Mouse (Mus musculus): ENCODE data around the gene Raver2. TPM values are rescaled to one million over a fixed set of nuclear protein-coding genes. Genes with fewer than 3 reads are reported as not detected.

Gene Raver2
- polyA plus RNA-seq, 1 experiment from 2014 or later = 3.2 TPM

DNA sequence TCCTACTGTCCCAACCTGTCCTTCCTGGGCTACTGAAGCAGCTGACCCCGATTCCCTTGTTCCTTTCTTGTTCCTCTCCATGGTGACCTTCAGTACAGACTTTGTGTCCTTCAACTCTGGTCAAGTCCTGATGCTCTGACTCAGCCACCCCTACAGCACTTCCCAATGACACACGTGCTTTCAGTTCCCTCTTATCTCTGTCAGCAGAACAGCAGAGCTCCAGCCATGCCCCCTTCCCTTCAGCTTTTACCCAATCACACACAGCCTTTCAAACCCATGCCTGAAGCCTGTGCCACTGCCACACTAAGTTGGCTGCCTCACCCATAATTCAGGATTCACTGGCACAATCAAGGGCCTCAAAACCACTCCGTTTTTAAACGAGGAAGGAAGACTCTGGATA is 86.8 kb downstream of the Raver2 start:
- ATAC-seq (replicated peaks; ENCODE audit: insufficient number of reproducible peaks, insufficient read depth, low FRiP score, low read depth) = peak; percentile 43; the same call in 1 of the 2 replicates
- Histone ChIP-seq H3K27ac (no peak overlapping the region), H3K4me3 (no peak overlapping the region), H3K9ac (no peak overlapping the region), H3K4me1 (replicated peaks) (peaks cover 10% of the 10 kb centered on the region), H3K27me3 (no peaks in the 10 kb centered on the region), H3K4me2 (no peak overlapping the region), H3K36me3 (peaks cover 70% of the 10 kb centered on the region), H3K9me3 (replicated peaks) (no peaks in the 10 kb centered on the region)
- WGBS = 54% methylated on average over 4 of the region's 4 CpGs

GRCm38 (mm10) chr4:101157476-101157875 is 88.7 kb downstream of the Raver2 start:
- H3K9me3 ChIP-seq (replicated peaks) = no peaks in the 10 kb centered on the region
- H3K9ac ChIP-seq = no peak overlapping the region
- H3K4me2 ChIP-seq = no peak overlapping the region
- H3K36me3 ChIP-seq = peaks cover 60% of the 10 kb centered on the region
- H3K4me3 ChIP-seq = no peak overlapping the region
- 91% methylated on average over 5 of the region's 5 CpGs for WGBS
- no peaks in the 10 kb centered on the region for H3K27me3 ChIP-seq
- H3K27ac ChIP-seq = no peak overlapping the region
- no peak for ATAC-seq (replicated peaks; ENCODE audit: insufficient number of reproducible peaks, insufficient read depth, low FRiP score, low read depth)
- peaks cover 10% of the 10 kb centered on the region for H3K4me1 ChIP-seq (replicated peaks)

GRCm38 (mm10) chr4:101158282-101158681 is 89.5 kb downstream of the Raver2 start:
- no peak for ATAC-seq (replicated peaks; ENCODE audit: insufficient number of reproducible peaks, insufficient read depth, low FRiP score, low read depth)
- 64% methylated on average over 6 of the region's 6 CpGs for WGBS

GRCm38 (mm10) chr4:101159191-101159764 is 90.5 kb downstream of the Raver2 start:
- Histone ChIP-seq H3K4me1 (replicated peaks) (peaks cover 10% of the 10 kb centered on the region), H3K27me3 (no peaks in the 10 kb centered on the region), H3K9me3 (replicated peaks) (no peaks in the 10 kb centered on the region), H3K4me2 (no peak overlapping the region), H3K27ac (no peak overlapping the region), H3K36me3 (peaks cover 61% of the 10 kb centered on the region), H3K9ac (no peak overlapping the region), H3K4me3 (no peak overlapping the region)
- ATAC-seq (replicated peaks; ENCODE audit: insufficient number of reproducible peaks, insufficient read depth, low FRiP score, low read depth) = no peak
- WGBS = 74% methylated on average over 12 of the region's 12 CpGs

More at GRCm38 (mm10) chr4:101158282-101158681, 89.5 kb downstream of the Raver2 start:
- Histone ChIP-seq H3K4me1 (replicated peaks) (peaks cover 10% of the 10 kb centered on the region), H3K27ac (no peak overlapping the region), H3K9ac (no peak overlapping the region), H3K4me2 (no peak overlapping the region), H3K9me3 (replicated peaks) (no peaks in the 10 kb centered on the region), H3K27me3 (no peaks in the 10 kb centered on the region), H3K4me3 (no peak overlapping the region), H3K36me3 (peaks cover 61% of the 10 kb centered on the region)

DNA sequence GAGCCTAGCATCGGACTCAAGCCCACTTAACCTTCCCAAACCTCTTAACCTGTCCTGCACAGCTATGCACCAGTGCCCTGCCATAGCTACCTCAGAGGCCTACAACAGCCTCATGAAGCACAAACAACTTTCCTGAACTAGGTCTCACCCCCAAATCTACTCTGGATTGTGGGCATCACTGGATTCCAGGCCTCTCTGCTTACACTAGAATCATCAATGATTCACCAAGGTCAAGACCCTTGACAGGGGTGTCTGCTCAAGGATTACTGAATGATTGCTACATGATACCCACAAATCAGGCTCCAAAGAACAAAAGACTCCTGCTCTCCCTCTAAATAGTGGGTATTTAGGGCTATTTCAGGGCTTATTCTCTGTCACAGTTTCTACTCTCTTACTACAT is 92.0 kb downstream of the Raver2 start:
- Histone ChIP-seq H3K4me1 (replicated peaks) (peaks cover 4% of the 10 kb centered on the region), H3K27ac (no peak overlapping the region), H3K27me3 (no peaks in the 10 kb centered on the region), H3K9me3 (replicated peaks) (no peaks in the 10 kb centered on the region), H3K4me3 (no peak overlapping the region), H3K36me3 (peaks cover 61% of the 10 kb centered on the region), H3K4me2 (no peak overlapping the region), H3K9ac (no peak overlapping the region)
- ATAC-seq (replicated peaks; ENCODE audit: insufficient number of reproducible peaks, insufficient read depth, low FRiP score, low read depth) = no peak
- WGBS = 62% methylated on average over 1 of the region's 1 CpGs

DNA sequence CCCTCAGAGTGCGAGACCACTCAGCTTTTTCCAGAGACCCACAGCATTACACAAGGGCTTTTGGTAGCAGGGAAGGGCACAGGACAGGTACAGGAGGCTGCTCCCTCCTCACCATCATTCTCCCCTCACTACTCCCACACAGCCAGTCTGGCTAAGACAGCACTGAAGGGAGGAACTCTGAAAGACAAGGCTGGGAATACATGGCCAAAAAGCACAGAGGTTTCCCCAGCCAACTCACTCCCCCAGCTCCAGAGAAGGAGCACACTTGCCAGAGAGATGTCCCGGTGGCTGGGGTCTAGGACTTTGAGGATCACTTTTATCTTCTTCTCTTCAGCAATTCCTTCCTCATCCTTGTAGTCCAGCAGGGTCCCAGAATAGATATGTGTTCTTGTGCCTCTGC is 95.4 kb downstream of the Raver2 start:
- no peaks in the 10 kb centered on the region for H3K27me3 ChIP-seq
- 70% methylated on average over 2 of the region's 2 CpGs for WGBS
- H3K4me2 ChIP-seq = no peak overlapping the region
- no peaks in the 10 kb centered on the region for H3K9me3 ChIP-seq (replicated peaks)
- ATAC-seq (replicated peaks; ENCODE audit: insufficient number of reproducible peaks, insufficient read depth, low FRiP score, low read depth) = no peak
- no peak overlapping the region for H3K27ac ChIP-seq
- H3K4me3 ChIP-seq = no peak overlapping the region
- no peaks in the 10 kb centered on the region for H3K4me1 ChIP-seq (replicated peaks)
- peaks cover 37% of the 10 kb centered on the region for H3K36me3 ChIP-seq
- no peak overlapping the region for H3K9ac ChIP-seq

DNA sequence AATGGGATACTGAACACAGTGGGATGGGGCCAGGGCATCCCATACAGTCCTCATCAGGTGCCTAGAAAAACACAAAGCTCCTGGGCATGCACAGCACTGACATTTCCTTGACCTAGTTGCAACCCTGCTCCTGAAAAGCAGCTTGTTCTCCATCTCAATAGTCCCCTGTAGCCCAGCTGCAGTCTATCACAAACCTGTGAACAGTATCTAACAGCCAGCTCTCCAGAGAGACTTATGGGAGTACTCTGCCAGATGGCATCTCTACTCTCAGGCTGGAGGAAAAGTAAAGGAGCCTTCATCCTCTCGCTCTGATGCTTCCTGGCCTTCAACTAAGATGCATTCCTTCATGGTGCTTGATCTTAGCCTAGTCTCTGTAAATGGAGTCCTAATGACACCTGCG is 95.9 kb downstream of the Raver2 start:
- Histone ChIP-seq H3K4me3 (no peak overlapping the region), H3K36me3 (peaks cover 36% of the 10 kb centered on the region), H3K27ac (no peak overlapping the region), H3K27me3 (no peaks in the 10 kb centered on the region), H3K4me2 (no peak overlapping the region), H3K4me1 (replicated peaks) (no peaks in the 10 kb centered on the region), H3K9ac (no peak overlapping the region), H3K9me3 (replicated peaks) (no peaks in the 10 kb centered on the region)
- no peak for ATAC-seq (replicated peaks; ENCODE audit: insufficient number of reproducible peaks, insufficient read depth, low FRiP score, low read depth)
- 78% methylated on average over 2 of the region's 2 CpGs for WGBS

GRCm38 (mm10) chr4:101165776-101166175 is 97.0 kb downstream of the Raver2 start:
- no peak overlapping the region for H3K9ac ChIP-seq
- no peak overlapping the region for H3K27ac ChIP-seq
- no peaks in the 10 kb centered on the region for H3K9me3 ChIP-seq (replicated peaks)
- no peaks in the 10 kb centered on the region for H3K4me1 ChIP-seq (replicated peaks)
- WGBS = 80% methylated on average over 4 of the region's 4 CpGs
- H3K36me3 ChIP-seq = peaks cover 40% of the 10 kb centered on the region
- no peaks in the 10 kb centered on the region for H3K27me3 ChIP-seq
- H3K4me3 ChIP-seq = no peak overlapping the region
- no peak overlapping the region for H3K4me2 ChIP-seq
- no peak for ATAC-seq (replicated peaks; ENCODE audit: insufficient number of reproducible peaks, insufficient read depth, low FRiP score, low read depth)

DNA sequence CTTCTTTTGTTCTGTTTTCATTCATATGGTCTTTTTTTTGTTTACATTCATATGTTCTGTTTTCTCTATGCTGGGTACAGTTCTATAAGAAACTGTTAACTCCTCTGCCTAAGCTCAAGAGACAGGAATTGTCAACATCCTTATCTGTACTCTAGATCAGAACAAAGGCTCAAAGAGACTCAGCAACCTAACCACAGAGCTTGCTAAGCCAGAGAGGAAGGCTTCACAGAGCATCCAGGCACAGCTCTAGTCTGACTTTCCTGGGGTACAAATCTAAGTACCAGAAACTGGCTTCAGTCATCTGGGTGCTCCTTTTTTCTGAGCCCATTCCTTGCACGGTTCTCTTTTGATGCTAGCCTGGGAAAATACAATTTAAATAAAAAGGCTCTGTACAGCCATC is 99.0 kb downstream of the Raver2 start:
- Histone ChIP-seq H3K36me3 (peaks cover 34% of the 10 kb centered on the region), H3K27ac (no peak overlapping the region), H3K9ac (no peak overlapping the region), H3K27me3 (no peaks in the 10 kb centered on the region), H3K4me3 (no peak overlapping the region), H3K4me2 (no peak overlapping the region), H3K9me3 (replicated peaks) (no peaks in the 10 kb centered on the region), H3K4me1 (replicated peaks) (no peaks in the 10 kb centered on the region)
- no peak for ATAC-seq (replicated peaks; ENCODE audit: insufficient number of reproducible peaks, insufficient read depth, low FRiP score, low read depth)
- 82% methylated on average over 1 of the region's 1 CpGs for WGBS

DNA sequence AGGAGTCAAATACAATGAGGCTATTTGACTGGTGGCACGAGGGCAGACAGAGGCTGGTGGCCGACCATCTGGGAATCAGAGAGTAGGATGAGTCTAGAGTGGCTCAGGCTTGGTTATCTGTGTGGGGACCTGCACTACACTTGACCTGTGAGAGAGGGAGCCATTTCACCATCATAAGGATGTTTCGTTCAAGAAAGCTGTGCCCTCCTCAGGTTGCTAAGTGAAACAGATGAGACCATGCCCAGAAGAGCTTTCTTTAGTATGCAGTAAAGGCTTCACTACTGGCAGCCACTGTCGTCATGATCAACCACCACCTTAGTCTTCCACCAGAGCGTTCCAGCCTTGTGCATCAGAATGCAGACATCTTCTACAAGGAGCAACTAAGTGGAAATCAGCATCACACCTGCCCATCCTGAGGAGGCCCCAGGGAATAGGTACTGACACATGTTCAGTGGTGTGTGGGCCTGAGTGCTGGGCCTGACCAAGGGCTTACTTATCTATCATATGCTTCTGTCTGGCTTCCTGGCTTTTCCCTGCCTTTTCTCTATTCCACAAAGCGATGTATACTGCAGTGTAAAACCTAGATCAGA is 99.5 kb downstream of the Raver2 start:
- WGBS = 54% methylated on average over 6 of the region's 6 CpGs
- no peak overlapping the region for H3K27ac ChIP-seq
- no peak overlapping the region for H3K4me2 ChIP-seq
- H3K4me1 ChIP-seq (replicated peaks) = no peaks in the 10 kb centered on the region
- H3K9me3 ChIP-seq (replicated peaks) = no peaks in the 10 kb centered on the region
- no peak for ATAC-seq (replicated peaks; ENCODE audit: insufficient number of reproducible peaks, insufficient read depth, low FRiP score, low read depth)
- H3K9ac ChIP-seq = no peak overlapping the region
- no peaks in the 10 kb centered on the region for H3K27me3 ChIP-seq
- no peak overlapping the region for H3K4me3 ChIP-seq
- H3K36me3 ChIP-seq = peaks cover 30% of the 10 kb centered on the region

DNA sequence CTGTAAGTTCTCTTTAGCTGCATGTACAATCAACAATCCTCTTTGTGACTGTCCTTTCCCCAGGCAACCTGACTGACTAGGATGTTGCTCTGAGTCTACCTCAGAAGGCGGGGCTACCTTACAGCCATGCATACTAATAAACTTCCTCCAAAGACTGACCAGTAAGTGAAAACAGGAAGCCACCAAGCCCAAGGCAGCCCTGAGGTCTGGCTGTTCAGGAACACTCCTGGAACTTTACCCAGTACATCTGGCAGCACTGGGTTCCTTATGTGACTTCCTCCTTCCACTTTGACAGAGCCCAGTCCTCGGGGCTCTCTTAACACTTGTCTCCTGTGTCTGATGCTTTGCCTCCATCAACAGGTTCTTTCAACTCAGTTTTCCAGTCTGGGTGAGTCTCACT is 104.0 kb downstream of the Raver2 start:
- ATAC-seq (replicated peaks; ENCODE audit: insufficient number of reproducible peaks, insufficient read depth, low FRiP score, low read depth) = no peak
- H3K27me3 ChIP-seq = no peaks in the 10 kb centered on the region
- no peaks in the 10 kb centered on the region for H3K9me3 ChIP-seq (replicated peaks)
- H3K36me3 ChIP-seq = peaks cover 34% of the 10 kb centered on the region; the same call in 1 of the 2 replicates
- H3K4me3 ChIP-seq = no peak overlapping the region
- 64% methylated on average over 2 of the region's 2 CpGs for WGBS
- H3K4me2 ChIP-seq = no peak overlapping the region
- peaks cover 8% of the 10 kb centered on the region for H3K4me1 ChIP-seq (replicated peaks)
- H3K9ac ChIP-seq = no peak overlapping the region
- H3K27ac ChIP-seq = no peak overlapping the region
